Mouse (Mus musculus) bone marrow macrophage, adult 2 months (primary cell): ENCODE data around the gene Hectd2.

ENCODE experiments used
- CTCF ChIP-seq: IDR thresholded peaks from 2 replicates; pipeline ENCODE4 v1.5.1; 2012; ENCODE audit warnings: low read depth, mild to moderate bottlenecking, low read length, moderate library complexity
- POLR2A ChIP-seq: IDR thresholded peaks from 2 replicates; pipeline ENCODE4 v1.6.1; 2012; ENCODE audit warnings: mild to moderate bottlenecking, low read depth, low read length, borderline replicate concordance

DNA sequence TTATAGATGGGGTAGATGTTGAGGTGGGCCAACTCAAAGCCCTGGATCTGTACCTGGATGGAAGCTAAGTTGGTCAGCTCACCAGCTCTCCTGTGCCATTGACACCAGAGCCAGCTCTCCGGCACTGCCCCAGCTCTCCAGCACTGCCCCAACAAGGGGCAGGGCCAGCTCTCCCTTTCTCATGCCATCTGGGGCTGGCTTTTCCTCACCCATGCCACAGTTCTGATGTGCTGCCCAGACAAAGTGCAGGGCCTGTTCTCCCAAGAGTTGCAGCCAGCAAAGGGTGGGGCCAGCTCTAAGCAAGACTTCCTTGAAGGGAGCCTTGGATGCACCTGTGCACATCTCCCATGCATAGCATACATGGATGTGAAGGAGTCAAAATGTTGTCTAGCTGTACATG lies 71.5 kb downstream of the Hectd2 start:
- TF ChIP-seq CTCF (no peak), POLR2A (no peak)
